Mouse (Mus musculus): ENCODE measurements at regions not wholly inside any gene's neighbourhood (a gene's known extent, or its start where the extent isn't known, plus 50 kb on each side); places are given as distances from the start of the nearest gene placed in this dataset.

DNA sequence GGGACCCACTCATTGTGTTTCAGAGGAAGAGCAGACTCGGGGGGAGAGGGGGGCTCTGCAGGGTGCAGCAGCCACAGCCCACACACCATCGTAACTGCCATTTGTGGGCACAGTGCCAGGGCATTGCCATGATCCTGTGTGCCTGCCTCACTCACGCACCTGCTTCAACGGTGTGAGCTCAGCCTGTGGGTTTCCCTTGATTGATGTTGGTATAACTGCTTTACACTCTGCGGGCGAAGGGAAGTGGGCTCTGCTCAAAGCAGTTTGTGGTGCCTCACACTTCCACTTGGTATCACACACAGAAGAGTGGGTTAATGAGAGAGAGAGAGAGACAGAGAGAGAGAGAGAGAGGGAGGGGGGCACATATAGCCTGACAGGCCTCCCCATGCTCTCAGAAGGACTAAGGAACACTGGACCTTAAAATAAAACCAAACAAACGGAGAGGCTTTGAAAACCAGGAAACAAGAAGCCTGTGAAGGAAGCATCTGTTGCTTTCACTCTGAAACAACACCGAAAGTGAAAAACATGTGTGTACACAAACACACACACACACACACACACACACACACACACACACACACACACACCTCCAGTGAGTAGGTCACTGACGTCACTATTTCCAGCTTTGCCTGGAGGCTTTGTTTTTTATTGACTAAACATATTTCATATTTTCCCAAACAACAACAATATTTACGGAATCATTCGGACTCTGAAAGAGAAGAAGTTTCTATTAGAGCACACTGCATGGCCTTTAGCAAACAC lies 255.4 kb downstream of the Gm11361 start:
- Histone ChIP-seq H3K4me1 (ENCODE audit: insufficient read depth) (0 out of 2 replicates have a peak, but pooled peaks cover 3% of the 10 kb centered on the region), H3K27me3 (ENCODE audit: insufficient read depth, low read length) (no peaks in the 10 kb centered on the region), H3K36me3 (ENCODE audit: insufficient read depth) (no peaks in the 10 kb centered on the region), H3K27ac (ENCODE audit: low read depth, low read length) (0 out of 2 replicates have a peak overlapping the region, but pooled peaks have one; percentile 40), H3K9ac (no peak overlapping the region), H3K4me2 (ENCODE audit: low read depth) (no peak overlapping the region), H3K9me3 (ENCODE audit: low read length) (no peaks in the 10 kb centered on the region), H3K4me3 (ENCODE audit: low read depth, low read length) (no peak overlapping the region)
- DNase-seq (peak; percentile 24), ATAC-seq (peak; percentile 58)
- TF ChIP-seq CTCF (IDR thresholded peaks at IDR 0.05; ENCODE audit: low read depth), result no peak
- 44% methylated on average over 11 of the region's 11 CpGs for WGBS

- Histone ChIP-seq H3K4me3 (ENCODE audit: low read depth, low read length) (no peak overlapping the region), H3K9ac (no peak overlapping the region), H3K27me3 (ENCODE audit: insufficient read depth, low read length) (no peaks in the 10 kb centered on the region), H3K4me1 (ENCODE audit: insufficient read depth) (0 out of 2 replicates have a peak, but pooled peaks cover 3% of the 10 kb centered on the region), H3K4me2 (ENCODE audit: low read depth) (no peak overlapping the region), H3K9me3 (ENCODE audit: low read length) (no peaks in the 10 kb centered on the region), H3K27ac (ENCODE audit: low read depth, low read length) (no peak overlapping the region), H3K36me3 (ENCODE audit: insufficient read depth) (no peaks in the 10 kb centered on the region)
- DNase-seq (no peak), ATAC-seq (no peak)
- no peak for TF ChIP-seq CTCF (IDR thresholded peaks at IDR 0.05; ENCODE audit: low read depth)
- 49% methylated on average over 2 of the region's 2 CpGs for WGBS
These were observed 250.9 kb downstream of the Gm11361 start for GRCm38 (mm10) chr13:28508184-28508583.

GRCm38 (mm10) chr13:28507783-28508182 lies 250.5 kb downstream of the Gm11361 start:
- Histone ChIP-seq H3K9me3 (ENCODE audit: low read length) (no peaks in the 10 kb centered on the region), H3K27me3 (ENCODE audit: insufficient read depth, low read length) (no peaks in the 10 kb centered on the region), H3K36me3 (ENCODE audit: insufficient read depth) (no peaks in the 10 kb centered on the region), H3K4me1 (ENCODE audit: insufficient read depth) (0 out of 2 replicates have a peak, but pooled peaks cover 3% of the 10 kb centered on the region), H3K4me3 (ENCODE audit: low read depth, low read length) (no peak overlapping the region), H3K4me2 (ENCODE audit: low read depth) (no peak overlapping the region), H3K27ac (ENCODE audit: low read depth, low read length) (no peak overlapping the region), H3K9ac (no peak overlapping the region)
- ATAC-seq (no peak), DNase-seq (no peak)
- no peak for TF ChIP-seq CTCF (IDR thresholded peaks at IDR 0.05; ENCODE audit: low read depth)
- 74% methylated on average over 5 of the region's 5 CpGs for WGBS

DNA sequence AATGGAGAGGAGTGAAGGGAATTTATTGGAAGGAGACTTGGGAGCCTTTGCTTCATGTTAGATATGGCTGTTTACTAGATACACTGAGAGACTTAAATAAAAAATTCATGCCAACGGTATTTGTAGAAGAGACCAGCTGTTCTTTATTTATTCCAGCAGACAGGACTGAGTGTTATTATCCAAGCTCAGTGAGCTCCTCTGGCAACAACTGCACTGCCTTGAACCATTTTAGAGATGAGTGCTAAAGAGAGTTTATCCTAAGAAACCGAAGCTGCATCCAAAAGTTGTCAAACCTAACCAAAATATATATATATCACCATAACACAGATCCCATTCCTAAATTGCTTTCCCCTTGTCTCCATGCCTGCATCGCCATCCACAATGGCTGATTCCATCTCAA lies 247.0 kb downstream of the Gm11361 start:
- TF ChIP-seq CTCF (IDR thresholded peaks at IDR 0.05; ENCODE audit: low read depth), result no peak
- ATAC-seq (no peak), DNase-seq (no peak)
- no peaks in the 10 kb centered on the region for H3K4me1 ChIP-seq (ENCODE audit: insufficient read depth)
- no peak overlapping the region for H3K27ac ChIP-seq (ENCODE audit: low read depth, low read length)
- H3K27me3 ChIP-seq (ENCODE audit: insufficient read depth, low read length), result no peaks in the 10 kb centered on the region
- WGBS, result 79% methylated on average over 3 of the region's 3 CpGs
- no peaks in the 10 kb centered on the region for H3K36me3 ChIP-seq (ENCODE audit: insufficient read depth)
- no peaks in the 10 kb centered on the region for H3K9me3 ChIP-seq (ENCODE audit: low read length)
- no peak overlapping the region for H3K4me2 ChIP-seq (ENCODE audit: low read depth)
- no peak overlapping the region for H3K9ac ChIP-seq
- no peak overlapping the region for H3K4me3 ChIP-seq (ENCODE audit: low read depth, low read length)

DNA sequence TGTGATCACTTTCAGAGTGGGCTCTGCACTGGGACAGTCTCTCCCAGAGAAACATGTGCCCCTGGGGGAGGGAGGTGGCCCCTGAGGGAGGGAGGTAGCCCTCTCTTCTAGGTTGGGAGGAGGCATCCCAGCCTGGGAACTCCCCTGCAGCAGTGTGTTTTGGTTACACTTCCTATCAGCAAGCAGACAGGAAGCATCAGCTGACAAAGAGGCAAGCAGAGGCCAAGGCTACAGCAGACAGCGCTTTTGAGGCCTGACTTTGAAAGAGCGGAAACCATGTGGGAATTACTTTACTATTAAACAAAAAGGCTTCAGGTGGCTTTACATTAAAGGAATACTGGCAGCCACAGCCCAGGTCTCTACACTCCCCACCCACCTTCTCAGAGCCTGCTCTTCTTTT lies 244.8 kb downstream of the Gm11361 start:
- no peaks in the 10 kb centered on the region for H3K36me3 ChIP-seq (ENCODE audit: insufficient read depth)
- 77% methylated on average over 2 of the region's 2 CpGs for WGBS
- H3K4me1 ChIP-seq (ENCODE audit: insufficient read depth), result no peaks in the 10 kb centered on the region
- DNase-seq (no peak), ATAC-seq (no peak)
- no peak overlapping the region for H3K27ac ChIP-seq (ENCODE audit: low read depth, low read length)
- H3K9ac ChIP-seq, result no peak overlapping the region
- H3K4me2 ChIP-seq (ENCODE audit: low read depth), result no peak overlapping the region
- no peaks in the 10 kb centered on the region for H3K27me3 ChIP-seq (ENCODE audit: insufficient read depth, low read length)
- no peak for TF ChIP-seq CTCF (IDR thresholded peaks at IDR 0.05; ENCODE audit: low read depth)
- H3K4me3 ChIP-seq (ENCODE audit: low read depth, low read length), result no peak overlapping the region
- no peaks in the 10 kb centered on the region for H3K9me3 ChIP-seq (ENCODE audit: low read length)

DNA sequence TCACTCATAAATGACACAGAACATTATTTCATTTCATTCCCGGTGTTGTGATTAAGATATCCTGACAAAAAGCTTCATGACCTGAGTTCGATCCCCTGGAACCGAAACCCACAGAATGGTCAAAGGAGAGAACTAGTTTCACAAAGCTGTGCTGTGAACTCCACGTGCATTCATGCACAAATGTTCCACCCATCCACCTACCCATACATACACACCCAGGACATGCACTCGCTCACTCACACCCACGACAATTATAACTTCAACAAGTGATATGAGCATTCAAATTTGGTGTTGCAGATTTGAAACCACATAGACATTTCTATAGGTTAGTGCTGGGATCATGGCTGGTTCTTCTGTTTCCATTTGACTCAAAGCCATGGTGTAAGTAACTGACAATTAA lies 243.4 kb downstream of the Gm11361 start:
- Histone ChIP-seq H3K4me3 (ENCODE audit: low read depth, low read length) (no peak overlapping the region), H3K27ac (ENCODE audit: low read depth, low read length) (no peak overlapping the region), H3K9ac (no peak overlapping the region), H3K36me3 (ENCODE audit: insufficient read depth) (no peaks in the 10 kb centered on the region), H3K9me3 (ENCODE audit: low read length) (no peaks in the 10 kb centered on the region), H3K4me2 (ENCODE audit: low read depth) (no peak overlapping the region), H3K4me1 (ENCODE audit: insufficient read depth) (no peaks in the 10 kb centered on the region), H3K27me3 (ENCODE audit: insufficient read depth, low read length) (no peaks in the 10 kb centered on the region)
- DNase-seq, result no peak
- TF ChIP-seq CTCF (IDR thresholded peaks at IDR 0.05; ENCODE audit: low read depth), result no peak
- no peak for ATAC-seq
- 96% methylated on average over 6 of the region's 6 CpGs for WGBS

DNA sequence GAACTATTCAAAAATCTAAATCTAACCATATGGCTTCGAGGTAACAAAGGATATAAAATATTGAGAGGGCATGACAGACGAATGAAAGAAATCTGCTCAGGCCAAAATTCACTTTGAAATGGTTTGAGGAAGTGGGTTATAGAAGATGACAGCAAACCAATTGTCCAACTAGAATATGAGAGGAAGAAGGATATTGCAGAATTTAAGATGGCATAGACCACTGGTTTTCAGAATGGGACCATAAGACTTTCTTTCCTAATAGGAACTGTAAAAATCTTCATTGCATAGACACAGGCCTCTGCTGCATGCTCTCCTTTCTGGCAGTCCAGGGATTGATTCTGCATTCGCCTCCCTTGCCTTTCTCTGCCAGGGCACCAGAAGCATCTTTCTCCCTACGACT lies 240.2 kb downstream of the Gm11361 start:
- no peak for DNase-seq
- H3K4me1 ChIP-seq (ENCODE audit: insufficient read depth), result no peaks in the 10 kb centered on the region
- H3K9me3 ChIP-seq (ENCODE audit: low read length), result no peaks in the 10 kb centered on the region
- no peaks in the 10 kb centered on the region for H3K27me3 ChIP-seq (ENCODE audit: insufficient read depth, low read length)
- H3K4me3 ChIP-seq (ENCODE audit: low read depth, low read length), result no peak overlapping the region
- no peak overlapping the region for H3K4me2 ChIP-seq (ENCODE audit: low read depth)
- H3K9ac ChIP-seq, result no peak overlapping the region
- H3K27ac ChIP-seq (ENCODE audit: low read depth, low read length), result no peak overlapping the region
- 93% methylated on average over 4 of the region's 4 CpGs for WGBS
- no peaks in the 10 kb centered on the region for H3K36me3 ChIP-seq (ENCODE audit: insufficient read depth)
- no peak for TF ChIP-seq CTCF (IDR thresholded peaks at IDR 0.05; ENCODE audit: low read depth)
- no peak for ATAC-seq
